In the genomic region with DNA sequence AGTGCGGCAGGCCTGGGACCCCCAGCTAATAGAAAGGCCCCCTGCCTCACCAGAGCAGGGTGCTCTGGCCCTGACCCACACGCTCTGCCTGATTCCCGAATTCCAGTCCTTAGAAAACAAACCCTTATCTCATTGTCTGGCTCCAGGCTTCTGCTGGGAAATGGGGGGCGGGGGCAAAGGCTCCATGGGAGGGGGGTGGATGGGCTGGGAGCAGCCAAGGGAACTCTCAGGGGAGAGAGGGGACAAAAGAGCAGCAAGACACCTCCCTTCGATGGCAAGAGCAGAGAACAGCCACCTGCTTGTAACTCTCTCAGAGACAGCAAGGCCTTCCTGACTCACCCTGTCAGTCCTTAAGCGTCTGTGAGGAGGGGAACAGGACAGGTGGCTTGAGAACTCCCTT, we compare ENCODE assay signal across 23 mouse cellular contexts. TPM values are rescaled to one million over a fixed set of nuclear protein-coding genes. Genes with fewer than 3 reads are reported as not detected.
DNase-seq lines count a peak whose midpoint lies in the region; ATAC-seq and TF ChIP-seq lines count a peak whose summit lies in the region.
"Had no signal": no experiment of that assay in that cellular context is flagged by ENCODE, and none has a peak within 500 bp of the region (broad histone marks: within the 10 kb centered on the region; RNA-seq: fewer than 3 reads in every experiment).

No protein-coding gene starts in this region.

- no peak overlapping the region for H3K4me3 ChIP-seq in forebrain, embryonic 10.5 days
- H3K4me3 ChIP-seq in forebrain, embryonic 15.5 days = no peak overlapping the region
- H3K4me3 ChIP-seq in heart, postnatal 0 days (ENCODE audit: low read depth, low read length) = no peak overlapping the region
- H3K4me3 ChIP-seq in thymus, adult 2 months (ENCODE audit: control insufficient read depth, insufficient read depth, low read length) = no peak overlapping the region
- no peak overlapping the region for H3K4me3 ChIP-seq in left cerebral cortex, adult 2 months
- H3K4me3 ChIP-seq: limb, embryonic 15.5 days; lung, embryonic 15.5 days; midbrain, embryonic 13.5 days had no signal

- no peak for DNase-seq in forebrain, embryonic 10.5 days (ENCODE audit: extremely low spot score, low spot score)
- peak; percentile 43 for DNase-seq in heart, postnatal 0 days (ENCODE audit: low spot score)
- DNase-seq in heart, adult 9 months (ENCODE audit: low spot score in 2 of 2) = no peak
- DNase-seq in thymus, adult 2 months = peak; percentile 36
- DNase-seq in thymus, postnatal 36 days = no peak
- DNase-seq in left cerebral cortex, adult 2 months (ENCODE audit: extremely low spot score in 1 of 2, low spot score in 2 of 2) = no peak
- DNase-seq in urinary bladder, postnatal 14 days (ENCODE audit: low spot score) = no peak
- DNase-seq: gastrocnemius, postnatal 10 days; kidney, adult 8-10 months; kidney, postnatal 36 days; layer of hippocampus, adult 9-11 months had no signal

- no peak for ATAC-seq in forebrain, embryonic 15.5 days (replicated peaks)
- ATAC-seq in heart, postnatal 0 days (ENCODE audit: insufficient read depth, low read depth) = no peak
- ATAC-seq: inflammation-experienced regulatory T-cells, adult 6 months; midbrain, embryonic 13.5 days; Patski had no signal

- intact Hi-C loops in left cerebral cortex, adult 2 months (cut with DNase I) = loop anchor here (10.0 kb wide), 1 partner anchor 349 kb away; no protein-coding TSS in a partner anchor

- no peaks in the 10 kb centered on the region for H3K9me3 ChIP-seq in forebrain, embryonic 10.5 days
- H3K9me3 ChIP-seq in forebrain, embryonic 15.5 days = no peaks in the 10 kb centered on the region
- no peaks in the 10 kb centered on the region for H3K9me3 ChIP-seq in heart, postnatal 0 days (replicated peaks; ENCODE audit: control insufficient read depth, low read length)
- H3K9me3 ChIP-seq: limb, embryonic 15.5 days; lung, embryonic 15.5 days; midbrain, embryonic 13.5 days had no signal

- no peaks in the 10 kb centered on the region for H3K36me3 ChIP-seq in forebrain, embryonic 10.5 days (replicated peaks)
- H3K36me3 ChIP-seq in forebrain, embryonic 15.5 days = no peaks in the 10 kb centered on the region
- H3K36me3 ChIP-seq in heart, postnatal 0 days (replicated peaks; ENCODE audit: control insufficient read depth, insufficient read depth, low read length) = no peaks in the 10 kb centered on the region
- H3K36me3 ChIP-seq in thymus, adult 2 months (ENCODE audit: control insufficient read depth, insufficient read depth, low read length) = no peaks in the 10 kb centered on the region
- H3K36me3 ChIP-seq: limb, embryonic 15.5 days; lung, embryonic 15.5 days; midbrain, embryonic 13.5 days had no signal

- no peak for TF ChIP-seq CTCF in heart, postnatal 0 days (IDR thresholded peaks at IDR 0.05; ENCODE audit: low read depth)
- no peak for TF ChIP-seq CTCF in thymus, adult 2 months (IDR thresholded peaks at IDR 0.05; ENCODE audit: borderline replicate concordance, control insufficient read depth, extremely low read depth, insufficient read depth, low read length, poor library complexity)
- TF ChIP-seq CTCF in left cerebral cortex, adult 2 months (IDR thresholded peaks at IDR 0.05) = no peak

- H3K4me1 ChIP-seq in forebrain, embryonic 10.5 days = peaks cover 73% of the 10 kb centered on the region
- H3K4me1 ChIP-seq in forebrain, embryonic 15.5 days = peaks cover 33% of the 10 kb centered on the region
- peaks cover 21% of the 10 kb centered on the region for H3K4me1 ChIP-seq in heart, postnatal 0 days (ENCODE audit: control insufficient read depth, insufficient read depth)
- H3K4me1 ChIP-seq in thymus, adult 2 months (replicated peaks; ENCODE audit: control insufficient read depth, insufficient read depth, low read length) = peaks cover 83% of the 10 kb centered on the region

- peaks cover 74% of the 10 kb centered on the region for H3K27me3 ChIP-seq in forebrain, embryonic 10.5 days (ENCODE audit: poor library complexity, severe bottlenecking)
- no peaks in the 10 kb centered on the region for H3K27me3 ChIP-seq in forebrain, embryonic 15.5 days
- H3K27me3 ChIP-seq in heart, postnatal 0 days (ENCODE audit: control insufficient read depth, insufficient read depth, low read length) = no peaks in the 10 kb centered on the region
- H3K27me3 ChIP-seq in thymus, adult 2 months (ENCODE audit: control insufficient read depth, insufficient read depth, low read length) = no peaks in the 10 kb centered on the region
- H3K27me3 ChIP-seq: limb, embryonic 15.5 days; lung, embryonic 15.5 days; Patski had no signal

- no peak overlapping the region for H3K9ac ChIP-seq in forebrain, embryonic 15.5 days (replicated peaks)
- H3K9ac ChIP-seq in heart, postnatal 0 days (replicated peaks; ENCODE audit: low read depth, low read length) = no peak overlapping the region
- H3K9ac ChIP-seq: limb, embryonic 15.5 days; lung, embryonic 15.5 days; midbrain, embryonic 13.5 days had no signal

- WGBS in forebrain, embryonic 10.5 days = 17% methylated on average over 6 of the region's 6 CpGs
- WGBS in forebrain, embryonic 15.5 days = 25% methylated on average over 6 of the region's 6 CpGs
- 12% methylated on average over 6 of the region's 6 CpGs for WGBS in heart, postnatal 0 days
- WGBS in thymus, adult 2 months = 65% methylated on average over 6 of the region's 6 CpGs

- no peak for TF ChIP-seq POLR2A in thymus, adult 2 months (IDR thresholded peaks at IDR 0.05; ENCODE audit: control insufficient read depth, extremely low read depth, insufficient read depth, low read length, poor library complexity)

- peak overlapping the region; percentile 46 for H3K27ac ChIP-seq in forebrain, embryonic 10.5 days
- no peak overlapping the region for H3K27ac ChIP-seq in forebrain, embryonic 15.5 days (replicated peaks)
- H3K27ac ChIP-seq in heart, postnatal 0 days (ENCODE audit: low read depth) = no peak overlapping the region
- H3K27ac ChIP-seq in thymus, adult 2 months (ENCODE audit: control insufficient read depth, insufficient read depth, low read length) = 0 out of 2 replicates have a peak overlapping the region, but pooled peaks have one; percentile 13
- no peak overlapping the region for H3K27ac ChIP-seq in left cerebral cortex, adult 2 months
- H3K27ac ChIP-seq: limb, embryonic 15.5 days; lung, embryonic 15.5 days; macrophage; midbrain, embryonic 13.5 days had no signal

- no peak for TF ChIP-seq EP300 in heart, postnatal 0 days (IDR thresholded peaks at IDR 0.05; ENCODE audit: low read depth)

- H3K4me2 ChIP-seq in forebrain, embryonic 15.5 days (replicated peaks) = no peak overlapping the region
- H3K4me2 ChIP-seq in heart, postnatal 0 days (ENCODE audit: low read depth, low read length) = no peak overlapping the region
- H3K4me2 ChIP-seq: limb, embryonic 15.5 days; lung, embryonic 15.5 days; midbrain, embryonic 13.5 days had no signal

RNA-seq across cellular contexts. Expression of a gene that starts 2.4 kb away (rescaled TPM):
- 4.4 and 6.4 TPM in 2 replicates for polyA plus RNA-seq in forebrain, embryonic 10.5 days (2016; fragmentation: Nextera tagmentation; extraction: Ambion mirVana)
- polyA plus RNA-seq in forebrain, embryonic 15.5 days (2015; fragmentation: Nextera tagmentation; extraction: Ambion mirVana) = 3.1 and 3.6 TPM in 2 replicates
- total RNA-seq in heart, postnatal 0 days (2014; rRNA removed; ENCODE audit: low replicate concordance) = 7.4 and 7.8 TPM in 2 replicates
- polyA plus RNA-seq in heart, postnatal 0 days (2015; fragmentation: Nextera tagmentation; extraction: Ambion mirVana) = 9.4 and 9.5 TPM in 2 replicates
- polyA plus RNA-seq in thymus, adult 2 months (2012; rRNA removed) = 15.3 and 16.9 TPM in 2 replicates
- 1 to 10 TPM; 4.7 to 5.4 TPM for total RNA-seq in left cerebral cortex, adult 2 months (2021)

RNA-seq across cellular contexts. Expression of a gene that starts 15.1 kb away (rescaled TPM):
- polyA plus RNA-seq in forebrain, embryonic 10.5 days (2016; fragmentation: Nextera tagmentation; extraction: Ambion mirVana) = not detected in 2 replicates
- not detected in 2 replicates for polyA plus RNA-seq in forebrain, embryonic 15.5 days (2015; fragmentation: Nextera tagmentation; extraction: Ambion mirVana)
- total RNA-seq in heart, postnatal 0 days (2014; rRNA removed; ENCODE audit: low replicate concordance) = not detected in 2 replicates
- not detected in 2 replicates for polyA plus RNA-seq in heart, postnatal 0 days (2015; fragmentation: Nextera tagmentation; extraction: Ambion mirVana)
- 0.05 TPM in 1 of 2 replicates, not detected in the other for polyA plus RNA-seq in thymus, adult 2 months (2012; rRNA removed)
- total RNA-seq in left cerebral cortex, adult 2 months (2021) = under 1 TPM in 1 of 2 experiments, not detected in 1; 0.19 TPM
- total RNA-seq: adrenal gland, postnatal 4 days; gastrocnemius, postnatal 10 days; heart, postnatal 10 days had no signal
- polyA plus RNA-seq: embryonic facial prominence, embryonic 14.5 days; forebrain, embryonic 11.5 days; frontal cortex, adult 2 months; inflammation-experienced regulatory T-cells, adult 6 months; limb, embryonic 15.5 days; lung, embryonic 15.5 days; macrophage; midbrain, embryonic 13.5 days had no signal

RNA-seq across cellular contexts. Expression of a gene that starts 26.6 kb away (rescaled TPM):
- 412 and 424 TPM in 2 replicates for polyA plus RNA-seq in forebrain, embryonic 10.5 days (2016; fragmentation: Nextera tagmentation; extraction: Ambion mirVana)
- 97.5 and 106 TPM in 2 replicates for polyA plus RNA-seq in forebrain, embryonic 15.5 days (2015; fragmentation: Nextera tagmentation; extraction: Ambion mirVana)
- 36.1 and 56.8 TPM in 2 replicates for total RNA-seq in heart, postnatal 0 days (2014; rRNA removed; ENCODE audit: low replicate concordance)
- 83.6 and 85.0 TPM in 2 replicates for polyA plus RNA-seq in heart, postnatal 0 days (2015; fragmentation: Nextera tagmentation; extraction: Ambion mirVana)
- polyA plus RNA-seq in thymus, adult 2 months (2012; rRNA removed) = 75.4 and 87.2 TPM in 2 replicates
- total RNA-seq in left cerebral cortex, adult 2 months (2021) = 1 to 10 TPM in 1 of 2 experiments, under 1 TPM in 1; 0.95 to 1.3 TPM

RNA-seq across cellular contexts. Expression of a gene that starts 49.8 kb away (rescaled TPM):
- 167 and 178 TPM in 2 replicates for polyA plus RNA-seq in forebrain, embryonic 10.5 days (2016; fragmentation: Nextera tagmentation; extraction: Ambion mirVana)
- 45.9 and 52.1 TPM in 2 replicates for polyA plus RNA-seq in forebrain, embryonic 15.5 days (2015; fragmentation: Nextera tagmentation; extraction: Ambion mirVana)
- total RNA-seq in heart, postnatal 0 days (2014; rRNA removed; ENCODE audit: low replicate concordance) = 103 and 117 TPM in 2 replicates
- polyA plus RNA-seq in heart, postnatal 0 days (2015; fragmentation: Nextera tagmentation; extraction: Ambion mirVana) = 41.4 and 44.0 TPM in 2 replicates
- polyA plus RNA-seq in thymus, adult 2 months (2012; rRNA removed) = 130 and 167 TPM in 2 replicates
- total RNA-seq in left cerebral cortex, adult 2 months (2021) = 1 to 10 TPM in 1 of 2 experiments, under 1 TPM in 1; 0.81 to 1.0 TPM

RNA-seq across cellular contexts. Expression of a gene that starts 50.0 kb away (rescaled TPM):
- polyA plus RNA-seq in forebrain, embryonic 10.5 days (2016; fragmentation: Nextera tagmentation; extraction: Ambion mirVana) = 4.0 and 4.8 TPM in 2 replicates
- 5.3 and 6.4 TPM in 2 replicates for polyA plus RNA-seq in forebrain, embryonic 15.5 days (2015; fragmentation: Nextera tagmentation; extraction: Ambion mirVana)
- 14.5 and 17.6 TPM in 2 replicates for total RNA-seq in heart, postnatal 0 days (2014; rRNA removed; ENCODE audit: low replicate concordance)
- 13.1 and 16.5 TPM in 2 replicates for polyA plus RNA-seq in heart, postnatal 0 days (2015; fragmentation: Nextera tagmentation; extraction: Ambion mirVana)
- polyA plus RNA-seq in thymus, adult 2 months (2012; rRNA removed) = 17.7 and 18.2 TPM in 2 replicates
- 1 to 10 TPM; 5.2 to 8.5 TPM for total RNA-seq in left cerebral cortex, adult 2 months (2021)

Comparison
In these comparisons a context has a peak if more than half of its experiments do, and no peak if none do; other contexts are left out.
1. DNase-seq: peak in heart, postnatal 0 days (single experiment) and thymus, adult 2 months (single experiment); none in forebrain, embryonic 10.5 days (single experiment), heart, adult 9 months (0 of 2), thymus, postnatal 36 days (0 of 2), left cerebral cortex, adult 2 months (0 of 2) and urinary bladder, postnatal 14 days (single experiment).
2. H3K27ac ChIP-seq: peak in forebrain, embryonic 10.5 days (single experiment) and thymus, adult 2 months (single experiment); none in forebrain, embryonic 15.5 days (single experiment), heart, postnatal 0 days (single experiment) and left cerebral cortex, adult 2 months (single experiment).